Mouse (Mus musculus): ENCODE measurements at regions not wholly inside any gene's neighbourhood (a gene's known extent, or its start where the extent isn't known, plus 50 kb on each side); places are given as distances from the start of the nearest gene placed in this dataset.

- TF ChIP-seq MYOD1 (IDR thresholded peaks at IDR 0.05; ENCODE audit: control insufficient read depth, insufficient read length, low read depth): no peak
- TF ChIP-seq MYOG (IDR thresholded peaks at IDR 0.05; ENCODE audit: control insufficient read depth, extremely low read depth, insufficient read length): no peak
Observed at GRCm38 (mm10) chr2:75512422-75513170, 146.5 kb upstream of the Hnrnpa3 start.

All from C2C12 (cell line).